Mouse (Mus musculus): ENCODE data around the gene Dram2. TPM values are rescaled to one million over a fixed set of nuclear protein-coding genes. Genes with fewer than 3 reads are reported as not detected.
A peak's percentile ranks its signal among the peaks of the same experiment; 100 is the strongest.

Gene Dram2
- total and polyA plus RNA-seq, 3 experiments, result 16.7 to 20.1 TPM; not detected in 1

GRCm38 (mm10) chr3:106553411-106553810 lies 5.8 kb downstream of the Dram2 start:
- no peak for DNase-seq (ENCODE audit: low read depth, low spot score)
- H3K4me3 ChIP-seq (ENCODE audit: control insufficient read depth in 1 of 2, insufficient read depth in 1 of 2, low read depth in 2 of 2, low read length in 2 of 2), result no peak overlapping the region
- no peaks in the 10 kb centered on the region for H3K79me2 ChIP-seq (ENCODE audit: control insufficient read depth, insufficient read depth, low read length, poor library complexity)
- H3K36me3 ChIP-seq (ENCODE audit: control insufficient read depth in 1 of 2, insufficient read depth in 2 of 2, low read length in 2 of 2), result peaks cover 1 to 21% of the 10 kb centered on the region in 2 experiments
- no peak overlapping the region for H3K9ac ChIP-seq (ENCODE audit: control insufficient read depth, low read depth, low read length, poor library complexity, severe bottlenecking)
- no peak for TF ChIP-seq MYB (IDR thresholded peaks at IDR 0.05; ENCODE audit: low read depth, low read length)
- no peak for TF ChIP-seq E2F4 (IDR thresholded peaks at IDR 0.05; ENCODE audit: borderline replicate concordance, low read depth, low read length)
- TF ChIP-seq RAD21 (IDR thresholded peaks at IDR 0.05; ENCODE audit: low read depth, low read length), result no peak
- no peak for TF ChIP-seq ZKSCAN1 (IDR thresholded peaks at IDR 0.05; ENCODE audit: low read depth, low read length)
- TF ChIP-seq ZMIZ1 (IDR thresholded peaks at IDR 0.05; ENCODE audit: low read depth, low read length), result no peak
- TF ChIP-seq NRF1 (IDR thresholded peaks at IDR 0.05; ENCODE audit: insufficient read depth, low read depth, low read length, poor library complexity, severe bottlenecking), result no peak
- no peak for TF ChIP-seq POLR2AphosphoS5 (IDR thresholded peaks at IDR 0.05; ENCODE audit: borderline replicate concordance, low read depth, low read length)
- TF ChIP-seq GATA1 (IDR thresholded peaks at IDR 0.05; ENCODE audit: low read depth, low read length), result peak; percentile 38; the same call in 1 of the 2 replicates
- TF ChIP-seq USF1 (IDR thresholded peaks at IDR 0.05; ENCODE audit: low read depth, low read length), result no peak
- H3K4me1 ChIP-seq (ENCODE audit: control insufficient read depth in 1 of 2, insufficient read depth in 2 of 2, low read length in 2 of 2), result peaks cover 3 to 16% of the 10 kb centered on the region in 2 experiments; a peak in 3 of 4 replicates
- H3K9me3 ChIP-seq (replicated peaks; ENCODE audit: insufficient read depth, low read length), result no peaks in the 10 kb centered on the region
- no peaks in the 10 kb centered on the region for H3K27me3 ChIP-seq (ENCODE audit: control insufficient read depth in 1 of 2, insufficient read depth in 2 of 2, low read length in 2 of 2)
- no peak overlapping the region for H3K27ac ChIP-seq (ENCODE audit: control insufficient read depth, low read depth, low read length)

GRCm38 (mm10) chr3:106555743-106556250 lies 8.2 kb downstream of the Dram2 start:
- Histone ChIP-seq H3K9ac (ENCODE audit: control insufficient read depth, low read depth, low read length, poor library complexity, severe bottlenecking) (no peak overlapping the region), H3K4me3 (ENCODE audit: control insufficient read depth in 1 of 2, insufficient read depth in 1 of 2, low read depth in 2 of 2, low read length in 2 of 2) (no peak overlapping the region), H3K4me1 (ENCODE audit: control insufficient read depth in 1 of 2, insufficient read depth in 2 of 2, low read length in 2 of 2) (peaks cover 3 to 13% of the 10 kb centered on the region in 2 experiments; a peak in 3 of 4 replicates), H3K27ac (ENCODE audit: control insufficient read depth, low read depth, low read length) (no peak overlapping the region), H3K79me2 (ENCODE audit: control insufficient read depth, insufficient read depth, low read length, poor library complexity) (no peaks in the 10 kb centered on the region), H3K9me3 (replicated peaks; ENCODE audit: insufficient read depth, low read length) (no peaks in the 10 kb centered on the region), H3K36me3 (ENCODE audit: control insufficient read depth in 1 of 2, insufficient read depth in 2 of 2, low read length in 2 of 2) (peaks cover 1 to 16% of the 10 kb centered on the region in 2 experiments), H3K27me3 (ENCODE audit: control insufficient read depth in 1 of 2, insufficient read depth in 2 of 2, low read length in 2 of 2) (no peaks in the 10 kb centered on the region)
- TF ChIP-seq UBTF (IDR thresholded peaks at IDR 0.05; ENCODE audit: borderline replicate concordance, insufficient read depth, low read depth, low read length) (no peak), MAX (IDR thresholded peaks at IDR 0.05; ENCODE audit: low read length) (no peak), ELF1 (IDR thresholded peaks at IDR 0.05; ENCODE audit: low read depth, low read length) (no peak), ZKSCAN1 (IDR thresholded peaks at IDR 0.05; ENCODE audit: low read depth, low read length) (no peak), POLR2AphosphoS5 (IDR thresholded peaks at IDR 0.05; ENCODE audit: borderline replicate concordance, low read depth, low read length) (no peak), CHD2 (IDR thresholded peaks at IDR 0.05; ENCODE audit: low read length) (no peak), RAD21 (IDR thresholded peaks at IDR 0.05; ENCODE audit: low read depth, low read length) (no peak), USF2 (IDR thresholded peaks at IDR 0.05; ENCODE audit: borderline replicate concordance in 1 of 2, insufficient read depth in 1 of 2, low read depth in 1 of 2, low read length in 2 of 2) (no peak), ZNF384 (IDR thresholded peaks at IDR 0.05; ENCODE audit: low read depth, low read length) (no peak), TBP (IDR thresholded peaks at IDR 0.05; ENCODE audit: low read depth, low read length) (no peak), HCFC1 (IDR thresholded peaks at IDR 0.05; ENCODE audit: low read depth, low read length) (no peak), ETS1 (IDR thresholded peaks at IDR 0.05; ENCODE audit: low read depth, low read length) (no peak), RCOR1 (IDR thresholded peaks at IDR 0.05; ENCODE audit: low read depth, low read length) (no peak), MAFK (IDR thresholded peaks at IDR 0.05; ENCODE audit: borderline replicate concordance, low read depth, low read length) (no peak), TAL1 (IDR thresholded peaks at IDR 0.05; ENCODE audit: low read length) (no peak), EP300 (IDR thresholded peaks at IDR 0.05; ENCODE audit: low read depth in 1 of 2, low read length in 2 of 2) (no peak), ZMIZ1 (IDR thresholded peaks at IDR 0.05; ENCODE audit: low read depth, low read length) (no peak), POLR2AphosphoS2 (IDR thresholded peaks at IDR 0.05; ENCODE audit: low read length) (no peak), MXI1 (IDR thresholded peaks at IDR 0.05; ENCODE audit: low read depth, low read length) (no peak)
- DNase-seq (ENCODE audit: low read depth, low spot score), result no peak

Data from MEL (cell line).